Mouse (Mus musculus): ENCODE measurements around the gene Syn3. TPM values are rescaled to one million over a fixed set of nuclear protein-coding genes. Genes with fewer than 3 reads are reported as not detected.

The Syn3 gene
- polyA plus RNA-seq, 1 experiment from 2014 or later, result 44.1 TPM

GRCm38 (mm10) chr10:86216836-86217235 lies 281.9 kb downstream of the Syn3 start:
- Histone ChIP-seq H3K9me3 (ENCODE audit: control insufficient read depth, low read length) (no peaks in the 10 kb centered on the region), H3K36me3 (ENCODE audit: control insufficient read depth, insufficient read depth, low read length) (no peaks in the 10 kb centered on the region), H3K27me3 (ENCODE audit: control insufficient read depth, insufficient read depth, low read length) (no peaks in the 10 kb centered on the region), H3K4me1 (ENCODE audit: control insufficient read depth, insufficient read depth, low read length) (no peaks in the 10 kb centered on the region), H3K4me2 (ENCODE audit: low read depth, low read length) (no peak overlapping the region), H3K27ac (ENCODE audit: low read depth, low read length) (no peak overlapping the region), H3K9ac (replicated peaks; ENCODE audit: low read depth, low read length) (no peak overlapping the region), H3K4me3 (ENCODE audit: low read depth, low read length) (no peak overlapping the region)
- ATAC-seq (ENCODE audit: low read depth), result no peak
- WGBS, result 83% methylated on average over 2 of the region's 2 CpGs

GRCm38 (mm10) chr10:86212062-86212461 lies 286.6 kb downstream of the Syn3 start:
- Histone ChIP-seq H3K9me3 (ENCODE audit: control insufficient read depth, low read length) (no peaks in the 10 kb centered on the region), H3K4me3 (ENCODE audit: low read depth, low read length) (no peak overlapping the region), H3K4me1 (ENCODE audit: control insufficient read depth, insufficient read depth, low read length) (no peaks in the 10 kb centered on the region), H3K36me3 (ENCODE audit: control insufficient read depth, insufficient read depth, low read length) (no peaks in the 10 kb centered on the region), H3K9ac (replicated peaks; ENCODE audit: low read depth, low read length) (no peak overlapping the region), H3K4me2 (ENCODE audit: low read depth, low read length) (no peak overlapping the region), H3K27ac (ENCODE audit: low read depth, low read length) (no peak overlapping the region), H3K27me3 (ENCODE audit: control insufficient read depth, insufficient read depth, low read length) (no peaks in the 10 kb centered on the region)
- 88% methylated on average over 4 of the region's 4 CpGs for WGBS
- ATAC-seq (ENCODE audit: low read depth), result no peak

GRCm38 (mm10) chr10:86203915-86204314 lies 294.8 kb downstream of the Syn3 start:
- H3K27me3 ChIP-seq (ENCODE audit: control insufficient read depth, insufficient read depth, low read length), result no peaks in the 10 kb centered on the region
- no peaks in the 10 kb centered on the region for H3K9me3 ChIP-seq (ENCODE audit: control insufficient read depth, low read length)
- H3K4me1 ChIP-seq (ENCODE audit: control insufficient read depth, insufficient read depth, low read length), result no peaks in the 10 kb centered on the region
- no peak overlapping the region for H3K27ac ChIP-seq (ENCODE audit: low read depth, low read length)
- no peak overlapping the region for H3K4me2 ChIP-seq (ENCODE audit: low read depth, low read length)
- H3K4me3 ChIP-seq (ENCODE audit: low read depth, low read length), result no peak overlapping the region
- H3K36me3 ChIP-seq (ENCODE audit: control insufficient read depth, insufficient read depth, low read length), result no peaks in the 10 kb centered on the region
- H3K9ac ChIP-seq (replicated peaks; ENCODE audit: low read depth, low read length), result no peak overlapping the region
- no peak for ATAC-seq (ENCODE audit: low read depth)

- H3K4me3 ChIP-seq (ENCODE audit: low read depth, low read length), result no peak overlapping the region
- H3K9me3 ChIP-seq (ENCODE audit: control insufficient read depth, low read length), result no peaks in the 10 kb centered on the region
- H3K36me3 ChIP-seq (ENCODE audit: control insufficient read depth, insufficient read depth, low read length), result no peaks in the 10 kb centered on the region
- ATAC-seq (ENCODE audit: low read depth), result no peak
- H3K27ac ChIP-seq (ENCODE audit: low read depth, low read length), result no peak overlapping the region
- no peaks in the 10 kb centered on the region for H3K4me1 ChIP-seq (ENCODE audit: control insufficient read depth, insufficient read depth, low read length)
- no peak overlapping the region for H3K9ac ChIP-seq (replicated peaks; ENCODE audit: low read depth, low read length)
- H3K4me2 ChIP-seq (ENCODE audit: low read depth, low read length), result no peak overlapping the region
- 88% methylated on average over 6 of the region's 6 CpGs for WGBS
- H3K27me3 ChIP-seq (ENCODE audit: control insufficient read depth, insufficient read depth, low read length), result no peaks in the 10 kb centered on the region
These were observed 295.5 kb downstream of the Syn3 start for GRCm38 (mm10) chr10:86203175-86203574.

- no peak for ATAC-seq (ENCODE audit: low read depth)
- Histone ChIP-seq H3K27me3 (ENCODE audit: control insufficient read depth, insufficient read depth, low read length) (no peaks in the 10 kb centered on the region), H3K9ac (replicated peaks; ENCODE audit: low read depth, low read length) (no peak overlapping the region), H3K4me1 (ENCODE audit: control insufficient read depth, insufficient read depth, low read length) (no peaks in the 10 kb centered on the region), H3K4me3 (ENCODE audit: low read depth, low read length) (no peak overlapping the region), H3K27ac (ENCODE audit: low read depth, low read length) (no peak overlapping the region), H3K36me3 (ENCODE audit: control insufficient read depth, insufficient read depth, low read length) (no peaks in the 10 kb centered on the region), H3K4me2 (ENCODE audit: low read depth, low read length) (no peak overlapping the region), H3K9me3 (ENCODE audit: control insufficient read depth, low read length) (no peaks in the 10 kb centered on the region)
- 87% methylated on average over 7 of the region's 7 CpGs for WGBS
These were observed 296.9 kb downstream of the Syn3 start for GRCm38 (mm10) chr10:86201826-86202225.

- Histone ChIP-seq H3K4me2 (ENCODE audit: low read depth, low read length) (no peak overlapping the region), H3K27ac (ENCODE audit: low read depth, low read length) (no peak overlapping the region), H3K36me3 (ENCODE audit: control insufficient read depth, insufficient read depth, low read length) (no peaks in the 10 kb centered on the region), H3K9me3 (ENCODE audit: control insufficient read depth, low read length) (no peaks in the 10 kb centered on the region), H3K4me3 (ENCODE audit: low read depth, low read length) (no peak overlapping the region), H3K9ac (replicated peaks; ENCODE audit: low read depth, low read length) (no peak overlapping the region), H3K4me1 (ENCODE audit: control insufficient read depth, insufficient read depth, low read length) (no peaks in the 10 kb centered on the region), H3K27me3 (ENCODE audit: control insufficient read depth, insufficient read depth, low read length) (no peaks in the 10 kb centered on the region)
- WGBS, result 81% methylated on average over 3 of the region's 3 CpGs
- no peak for ATAC-seq (ENCODE audit: low read depth)
These were observed 297.7 kb downstream of the Syn3 start for GRCm38 (mm10) chr10:86201006-86201405.

- 86% methylated on average over 3 of the region's 3 CpGs for WGBS
These were observed 302.2 kb downstream of the Syn3 start for GRCm38 (mm10) chr10:86196414-86197025.

GRCm38 (mm10) chr10:86194722-86195121 lies 304.0 kb downstream of the Syn3 start:
- ATAC-seq (ENCODE audit: low read depth), result no peak
- H3K27ac ChIP-seq (ENCODE audit: low read depth, low read length), result no peak overlapping the region
- H3K36me3 ChIP-seq (ENCODE audit: control insufficient read depth, insufficient read depth, low read length), result no peaks in the 10 kb centered on the region
- no peak overlapping the region for H3K9ac ChIP-seq (replicated peaks; ENCODE audit: low read depth, low read length)
- H3K4me3 ChIP-seq (ENCODE audit: low read depth, low read length), result no peak overlapping the region
- no peaks in the 10 kb centered on the region for H3K9me3 ChIP-seq (ENCODE audit: control insufficient read depth, low read length)
- H3K4me2 ChIP-seq (ENCODE audit: low read depth, low read length), result no peak overlapping the region
- H3K4me1 ChIP-seq (ENCODE audit: control insufficient read depth, insufficient read depth, low read length), result no peaks in the 10 kb centered on the region
- WGBS, result 68% methylated on average over 4 of the region's 4 CpGs
- H3K27me3 ChIP-seq (ENCODE audit: control insufficient read depth, insufficient read depth, low read length), result no peaks in the 10 kb centered on the region

More at GRCm38 (mm10) chr10:86196414-86197025, 302.2 kb downstream of the Syn3 start:
- Histone ChIP-seq H3K4me3 (ENCODE audit: low read depth, low read length) (no peak overlapping the region), H3K27ac (ENCODE audit: low read depth, low read length) (no peak overlapping the region), H3K36me3 (ENCODE audit: control insufficient read depth, insufficient read depth, low read length) (no peaks in the 10 kb centered on the region), H3K9ac (replicated peaks; ENCODE audit: low read depth, low read length) (no peak overlapping the region), H3K4me1 (ENCODE audit: control insufficient read depth, insufficient read depth, low read length) (no peaks in the 10 kb centered on the region), H3K27me3 (ENCODE audit: control insufficient read depth, insufficient read depth, low read length) (no peaks in the 10 kb centered on the region), H3K9me3 (ENCODE audit: control insufficient read depth, low read length) (no peaks in the 10 kb centered on the region), H3K4me2 (ENCODE audit: low read depth, low read length) (no peak overlapping the region)
- no peak for ATAC-seq (ENCODE audit: low read depth)

GRCm38 (mm10) chr10:86193863-86194434 lies 304.7 kb downstream of the Syn3 start:
- Histone ChIP-seq H3K9ac (replicated peaks; ENCODE audit: low read depth, low read length) (no peak overlapping the region), H3K27me3 (ENCODE audit: control insufficient read depth, insufficient read depth, low read length) (no peaks in the 10 kb centered on the region), H3K9me3 (ENCODE audit: control insufficient read depth, low read length) (no peaks in the 10 kb centered on the region), H3K4me2 (ENCODE audit: low read depth, low read length) (no peak overlapping the region), H3K4me3 (ENCODE audit: low read depth, low read length) (no peak overlapping the region), H3K4me1 (ENCODE audit: control insufficient read depth, insufficient read depth, low read length) (no peaks in the 10 kb centered on the region), H3K36me3 (ENCODE audit: control insufficient read depth, insufficient read depth, low read length) (no peaks in the 10 kb centered on the region), H3K27ac (ENCODE audit: low read depth, low read length) (peak overlapping the region; percentile 4; the same call in 1 of the 2 replicates)
- no peak for ATAC-seq (ENCODE audit: low read depth)
- 41% methylated on average over 4 of the region's 4 CpGs for WGBS
